Mouse (Mus musculus) bone marrow macrophage, adult 2 months (primary cell): Measurements from ENCODE around the gene Eipr1.

Experiments
- CTCF ChIP-seq: IDR thresholded peaks from 2 replicates; pipeline ENCODE4 v1.5.1; 2012; ENCODE audit warnings: low read depth, mild to moderate bottlenecking, low read length, moderate library complexity
- POLR2A ChIP-seq: IDR thresholded peaks from 2 replicates; pipeline ENCODE4 v1.6.1; 2012; ENCODE audit warnings: mild to moderate bottlenecking, low read depth, low read length, borderline replicate concordance

DNA sequence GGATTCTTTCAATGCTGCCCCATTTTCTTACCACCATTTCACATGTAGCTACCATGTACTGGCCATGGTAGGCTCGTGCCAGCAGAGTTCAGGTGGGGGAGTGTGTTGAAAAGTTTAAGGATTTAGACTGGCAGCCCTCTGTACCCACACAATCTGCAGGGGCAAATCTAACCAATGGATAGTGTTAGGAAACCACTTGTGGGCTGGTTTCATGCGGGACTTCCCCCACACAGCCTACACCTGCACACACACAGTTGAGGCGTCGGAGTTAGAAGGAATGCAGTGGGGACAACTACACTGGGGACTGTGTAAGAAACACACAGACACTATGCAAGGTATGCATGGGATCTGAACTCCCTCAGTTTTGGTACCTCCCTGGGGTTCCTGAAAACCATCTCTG lies 25.4 kb upstream of the Eipr1 start:
- TF ChIP-seq CTCF (no peak), POLR2A (no peak)
